Mouse (Mus musculus): ENCODE data around the gene Arhgef15. TPM values are rescaled to one million over a fixed set of nuclear protein-coding genes. Genes with fewer than 3 reads are reported as not detected.
"Not testable (repeated sequence)": the region's sequence is repeated elsewhere in the genome, so short reads cannot be mapped to it uniquely, and the experiment has no call there.

Arhgef15 gene
- polyA plus RNA-seq, 1 experiment from 2014 or later, result 27.3 TPM

DNA sequence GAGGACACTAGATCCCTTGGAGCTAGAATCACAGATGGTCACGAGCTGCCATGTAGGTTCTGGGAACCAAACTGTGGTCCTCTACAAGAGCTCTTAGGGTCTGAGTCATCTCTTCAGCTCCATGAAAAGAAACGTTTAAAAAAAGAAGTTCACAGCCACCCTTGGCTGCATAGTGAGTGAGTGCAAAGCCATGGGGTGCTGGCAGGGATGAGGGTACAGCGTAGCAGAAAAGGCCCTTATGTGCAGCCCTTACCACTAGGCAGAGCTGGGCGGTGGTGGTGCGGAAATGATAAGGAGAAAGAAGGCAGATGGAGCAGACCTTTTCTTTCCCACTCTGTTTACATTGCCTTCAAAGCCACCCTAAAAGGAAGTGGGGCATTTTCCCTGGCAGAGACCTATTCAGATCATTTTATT is 22.0 kb upstream of the Arhgef15 start:
- no peak overlapping the region for H3K27ac ChIP-seq (replicated peaks)
- H3K9me3 ChIP-seq (replicated peaks), result no peaks in the 10 kb centered on the region
- H3K4me3 ChIP-seq (replicated peaks), result no peak overlapping the region
- H3K4me2 ChIP-seq, result no peak overlapping the region
- no peaks in the 10 kb centered on the region for H3K36me3 ChIP-seq
- no peak overlapping the region for H3K9ac ChIP-seq (replicated peaks)
- no peaks in the 10 kb centered on the region for H3K27me3 ChIP-seq (replicated peaks)
- ATAC-seq (ENCODE audit: low FRiP score), result no peak
- whole genome bisulfite sequencing, result 72% methylated on average over 5 of the region's 5 CpGs
- H3K4me1 ChIP-seq, result no peaks in the 10 kb centered on the region

DNA sequence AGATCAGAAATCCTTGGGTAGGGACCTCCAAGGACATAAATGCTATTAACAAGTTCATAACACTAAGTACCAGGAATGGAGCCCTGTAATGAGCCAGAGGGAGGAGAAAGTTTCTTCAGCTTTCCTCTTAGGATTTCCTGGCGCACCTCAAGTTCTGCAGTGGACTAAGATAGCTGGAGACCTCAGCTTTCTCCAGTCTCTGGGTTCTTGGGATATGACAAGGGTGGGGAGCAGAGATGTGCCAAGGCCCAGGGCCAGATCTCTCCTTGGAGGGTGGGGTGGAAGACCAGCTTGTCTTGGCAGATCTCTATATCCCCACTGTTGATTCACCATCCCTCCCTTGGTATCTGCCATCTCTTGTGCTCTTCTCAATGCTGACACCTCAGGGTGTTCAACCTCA is 18.3 kb upstream of the Arhgef15 start:
- Histone ChIP-seq H3K4me1 (peaks cover 11% of the 10 kb centered on the region), H3K27me3 (replicated peaks) (no peaks in the 10 kb centered on the region), H3K9me3 (replicated peaks) (no peaks in the 10 kb centered on the region), H3K9ac (replicated peaks) (no peak overlapping the region), H3K4me2 (no peak overlapping the region), H3K4me3 (replicated peaks) (no peak overlapping the region), H3K27ac (replicated peaks) (no peak overlapping the region), H3K36me3 (no peaks in the 10 kb centered on the region)
- WGBS, result 91% methylated on average over 1 of the region's 1 CpGs
- no peak for ATAC-seq (ENCODE audit: low FRiP score)

DNA sequence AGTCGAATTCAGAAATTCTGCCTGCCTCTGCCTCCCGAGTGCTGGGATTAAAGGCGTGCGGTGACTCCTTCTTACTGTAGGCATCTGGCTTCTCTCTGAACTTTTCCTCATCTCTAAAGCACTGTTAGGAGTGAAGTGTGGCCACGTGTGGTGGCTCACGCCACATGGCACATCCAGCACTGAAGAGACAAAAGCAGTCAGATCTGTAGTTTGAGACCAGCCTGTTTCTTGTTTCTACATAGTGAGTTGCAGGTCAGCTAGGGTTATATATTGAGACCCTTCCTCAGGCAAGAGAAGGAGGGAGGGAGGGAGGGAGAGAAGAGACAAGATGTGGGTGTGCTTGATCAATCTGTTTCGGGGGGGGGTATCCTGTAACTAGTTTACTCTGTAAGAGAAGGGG is 17.8 kb upstream of the Arhgef15 start, which contains the start of gene Rangrf:
TSS of gene Rangrf (minus strand) at position 101 of the 400 bp plus-strand sequence.
- H3K27me3 ChIP-seq (replicated peaks), result no peaks in the 10 kb centered on the region
- WGBS, result 81% methylated on average over 7 of the region's 7 CpGs
- no peaks in the 10 kb centered on the region for H3K9me3 ChIP-seq (replicated peaks)
- H3K4me1 ChIP-seq, result peaks cover 11% of the 10 kb centered on the region
- no peaks in the 10 kb centered on the region for H3K36me3 ChIP-seq
- peak within 1 kb of the TSS; percentile 72 for H3K4me2 ChIP-seq
- peak within 1 kb of the TSS; percentile 46 for H3K4me3 ChIP-seq (replicated peaks)
- H3K9ac ChIP-seq (replicated peaks), result 0 out of 2 replicates have a peak within 1 kb of the TSS, but pooled peaks have one; percentile 29
- no peak for ATAC-seq (ENCODE audit: low FRiP score)
- H3K27ac ChIP-seq (replicated peaks), result no peak within 1 kb of the TSS

DNA sequence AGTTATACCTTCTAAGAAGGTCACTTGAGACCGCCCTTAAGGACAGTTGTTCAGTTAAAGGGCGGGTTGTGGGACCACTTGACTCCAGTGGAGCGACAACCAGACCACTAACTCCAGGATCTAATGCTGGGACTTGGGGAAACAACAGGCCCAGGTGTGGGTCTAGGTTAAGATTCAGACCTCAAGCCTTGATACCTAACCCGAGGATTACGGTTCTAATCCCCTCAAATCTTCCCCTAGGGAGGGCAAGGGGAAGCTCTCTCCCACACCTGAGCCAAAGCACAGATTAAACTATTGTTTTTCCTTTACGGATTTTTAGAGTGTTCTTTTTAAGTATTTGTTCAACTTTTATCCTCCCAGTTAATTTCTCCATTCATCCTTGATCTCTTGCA is 16.8 kb upstream of the Arhgef15 start:
- Histone ChIP-seq H3K27ac (replicated peaks) (no peak overlapping the region), H3K36me3 (no peaks in the 10 kb centered on the region), H3K9ac (replicated peaks) (0 out of 2 replicates have a peak overlapping the region, but pooled peaks have one; percentile 29), H3K4me2 (peak overlapping the region; percentile 72), H3K27me3 (replicated peaks) (no peaks in the 10 kb centered on the region; the same call in 1 of the 2 replicates), H3K4me3 (replicated peaks) (peak overlapping the region; percentile 46), H3K4me1 (peaks cover 11% of the 10 kb centered on the region), H3K9me3 (replicated peaks) (no peaks in the 10 kb centered on the region)
- ATAC-seq (ENCODE audit: low FRiP score), result no peak
- WGBS, result 37% methylated on average over 6 of the region's 6 CpGs

DNA sequence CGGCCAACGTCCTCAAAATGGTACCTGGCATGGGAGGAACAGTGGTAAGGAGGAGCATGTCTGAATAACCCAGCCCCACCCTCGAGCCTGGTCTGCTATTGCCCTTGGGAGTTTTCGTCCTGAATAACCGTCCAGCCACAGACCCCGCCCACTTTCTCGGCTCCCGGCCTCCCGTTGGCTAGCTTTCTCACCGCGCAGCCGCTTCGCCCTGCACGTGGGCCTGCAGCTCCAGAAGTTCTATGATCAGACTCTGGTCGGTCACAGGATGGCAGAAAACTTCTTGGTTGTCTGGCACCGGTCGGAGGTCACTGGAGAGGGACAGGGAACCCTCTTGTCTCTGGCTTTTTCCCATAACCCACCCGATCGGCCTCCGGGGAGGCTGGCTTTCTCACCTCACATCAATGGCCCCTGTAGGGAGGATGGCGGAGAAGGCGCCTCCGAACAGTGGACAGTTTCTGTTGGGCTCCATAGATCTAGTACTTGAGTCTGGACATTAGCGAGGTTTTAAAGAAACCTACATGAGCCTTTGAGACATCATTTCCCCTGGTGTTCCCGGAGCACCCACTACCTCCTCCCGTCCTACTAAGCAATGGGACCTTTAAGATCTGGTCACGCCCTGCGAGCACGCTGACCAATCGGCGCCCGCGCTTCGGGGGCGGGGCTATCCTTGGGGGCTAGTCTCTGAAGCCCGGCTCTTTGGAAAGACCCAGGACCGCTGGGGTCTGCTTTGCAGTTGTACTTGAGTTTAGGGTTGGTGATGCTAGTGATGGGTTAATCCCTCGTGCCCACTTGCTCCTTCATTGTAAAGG is 16.2 kb upstream of the Arhgef15 start:
- H3K27ac ChIP-seq (replicated peaks); H3K36me3 ChIP-seq; H3K27me3 ChIP-seq (replicated peaks); H3K9me3 ChIP-seq (replicated peaks): not testable (repeated sequence)
- peak overlapping the region; percentile 29 for H3K9ac ChIP-seq (replicated peaks)
- WGBS, result under 1% methylated on average over 38 of the region's 38 CpGs
- H3K4me2 ChIP-seq, result peak overlapping the region; percentile 72
- peak; percentile 90 for ATAC-seq (ENCODE audit: low FRiP score)
- peak overlapping the region; percentile 46 for H3K4me3 ChIP-seq (replicated peaks)
- peaks cover 17% of the 10 kb centered on the region for H3K4me1 ChIP-seq

DNA sequence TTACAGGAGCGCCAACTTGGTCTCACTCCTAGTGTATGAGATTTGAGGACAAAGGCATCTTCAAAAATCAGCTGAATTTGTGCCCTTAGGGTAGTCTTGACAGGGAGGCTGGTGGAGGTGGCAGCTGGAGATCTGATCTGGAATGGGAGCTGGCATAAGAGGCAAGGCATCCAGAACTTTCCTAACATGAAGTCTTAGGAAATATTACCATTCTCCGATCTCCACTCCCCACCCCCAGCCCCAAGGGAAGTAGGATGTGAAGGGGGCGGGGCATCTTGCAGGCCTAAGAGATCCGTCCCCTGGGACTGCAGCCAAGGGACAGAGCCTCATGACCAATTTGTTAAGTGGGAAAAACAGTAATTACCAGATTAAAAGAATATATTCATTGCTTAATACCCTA is 13.0 kb upstream of the Arhgef15 start:
- Histone ChIP-seq H3K27me3 (replicated peaks) (no peaks in the 10 kb centered on the region; the same call in 1 of the 2 replicates), H3K4me2 (no peak overlapping the region), H3K4me1 (peaks cover 28% of the 10 kb centered on the region), H3K9ac (replicated peaks) (no peak overlapping the region), H3K36me3 (no peaks in the 10 kb centered on the region), H3K27ac (replicated peaks) (no peak overlapping the region), H3K9me3 (replicated peaks) (no peaks in the 10 kb centered on the region), H3K4me3 (replicated peaks) (no peak overlapping the region)
- no peak for ATAC-seq (ENCODE audit: low FRiP score)
- 78% methylated on average over 4 of the region's 4 CpGs for WGBS

DNA sequence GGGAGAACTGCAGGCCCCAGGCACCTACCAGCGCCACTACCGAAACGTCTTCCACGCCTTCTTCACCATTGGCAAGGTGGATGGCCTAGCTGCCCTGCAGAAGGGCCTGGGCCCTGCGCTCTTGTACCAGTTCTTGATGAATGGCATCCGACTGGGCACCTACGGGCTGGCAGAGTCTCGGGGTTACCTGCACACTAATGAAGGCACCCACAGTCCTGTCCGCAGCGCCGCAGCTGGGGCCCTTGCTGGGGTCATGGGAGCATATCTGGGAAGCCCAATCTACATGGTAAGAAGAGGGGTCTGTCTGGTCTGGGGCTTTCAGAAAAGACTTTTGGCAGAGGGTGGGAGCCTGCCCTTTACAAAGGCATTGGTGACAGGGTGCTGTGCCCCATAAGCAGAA is 11.5 kb upstream of the Arhgef15 start:
- Histone ChIP-seq H3K4me2 (peak overlapping the region; percentile 94), H3K4me3 (replicated peaks) (no peak overlapping the region), H3K9ac (replicated peaks) (0 out of 2 replicates have a peak overlapping the region, but pooled peaks have one; percentile 41), H3K36me3 (no peaks in the 10 kb centered on the region), H3K9me3 (replicated peaks) (no peaks in the 10 kb centered on the region), H3K27ac (replicated peaks) (no peak overlapping the region), H3K27me3 (replicated peaks) (no peaks in the 10 kb centered on the region; the same call in 1 of the 2 replicates), H3K4me1 (peaks cover 25% of the 10 kb centered on the region)
- 92% methylated on average over 11 of the region's 11 CpGs for WGBS
- no peak for ATAC-seq (ENCODE audit: low FRiP score)

DNA sequence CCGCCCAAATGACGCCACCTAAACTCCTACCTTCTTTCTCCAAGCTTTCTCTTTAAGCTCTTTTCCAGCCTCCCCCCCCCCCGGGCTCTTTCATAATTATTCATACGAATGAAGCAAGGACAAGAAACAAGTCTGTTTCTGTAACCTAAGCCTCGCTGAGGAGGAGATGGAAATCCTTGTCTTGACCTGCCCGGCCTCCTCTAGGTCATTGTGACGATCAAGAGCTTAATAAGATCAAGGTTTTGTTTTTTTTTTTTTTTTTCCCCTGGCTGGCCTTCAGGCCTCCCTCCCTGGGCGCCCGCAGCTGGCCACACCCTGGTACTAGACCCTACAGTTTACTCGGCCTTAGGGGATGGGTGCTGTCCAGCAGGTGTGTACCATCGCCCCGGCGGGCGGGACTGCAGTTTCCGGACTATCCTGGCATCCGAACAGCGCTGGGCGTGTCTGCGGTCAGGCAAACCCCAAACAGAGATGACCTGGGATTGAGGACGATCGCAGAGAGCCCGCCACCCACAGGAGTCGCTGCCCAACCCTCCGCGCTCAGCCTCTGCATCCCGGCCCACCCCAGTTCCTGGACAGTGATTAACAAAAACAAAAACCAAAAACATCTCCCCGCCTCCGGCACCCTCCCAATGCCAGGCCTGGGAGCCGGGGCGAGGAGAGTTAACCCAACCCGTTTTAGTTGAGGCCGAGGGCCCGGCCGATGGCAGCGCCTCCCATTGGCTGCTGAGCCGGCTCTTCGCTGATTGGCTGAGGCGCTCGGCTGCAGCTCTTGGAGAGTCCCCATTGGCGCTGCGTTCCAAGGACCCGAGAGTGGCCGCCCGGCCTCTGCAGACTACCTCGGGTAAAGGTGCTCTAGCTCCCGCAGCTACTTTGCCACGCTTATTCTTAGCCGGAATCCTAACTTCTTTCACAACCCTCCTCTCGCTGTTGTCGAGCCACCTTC is 10.3 kb upstream of the Arhgef15 start, which contains the start of gene Slc25a35:
TSS of gene Slc25a35 (plus strand) at position 795 of the 946 bp plus-strand sequence.
- H3K4me1 ChIP-seq, result peaks cover 17% of the 10 kb centered on the region
- no peaks in the 10 kb centered on the region; the same call in 1 of the 2 replicates for H3K27me3 ChIP-seq (replicated peaks)
- no peaks in the 10 kb centered on the region for H3K36me3 ChIP-seq
- peak within 1 kb of the TSS; percentile 78 for H3K27ac ChIP-seq (replicated peaks)
- H3K4me2 ChIP-seq, result peak within 1 kb of the TSS; percentile 94
- under 1% methylated on average over 50 of the region's 50 CpGs for WGBS
- peak within 1 kb of the TSS; percentile 77 for H3K9ac ChIP-seq (replicated peaks)
- ATAC-seq (ENCODE audit: low FRiP score), result peak; percentile 96
- no peaks in the 10 kb centered on the region for H3K9me3 ChIP-seq (replicated peaks)
- H3K4me3 ChIP-seq (replicated peaks), result peak within 1 kb of the TSS; percentile 68

DNA sequence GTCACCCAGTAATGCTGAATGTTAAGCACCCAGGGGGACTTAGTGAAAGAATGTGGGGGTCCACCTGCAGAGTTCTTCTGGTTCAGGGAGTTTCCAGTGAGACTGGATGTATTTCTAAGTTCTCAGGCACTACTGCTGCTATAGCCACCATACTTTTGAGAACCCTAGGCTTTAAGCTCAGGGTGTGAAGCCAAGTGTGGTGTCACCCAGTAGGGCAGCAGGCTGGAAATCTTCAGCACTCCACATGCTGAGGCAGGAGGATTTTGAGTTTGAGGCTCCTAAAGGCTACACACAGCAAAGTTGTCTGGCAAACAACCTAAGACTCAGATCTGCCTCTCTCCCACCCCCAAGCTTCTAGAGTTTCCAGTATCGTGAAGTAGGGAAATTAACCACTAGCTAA is 9.3 kb upstream of the Arhgef15 start:
- 50% methylated on average over 1 of the region's 1 CpGs for WGBS
- no peaks in the 10 kb centered on the region for H3K9me3 ChIP-seq (replicated peaks)
- ATAC-seq (ENCODE audit: low FRiP score), result no peak
- H3K4me1 ChIP-seq, result peaks cover 17% of the 10 kb centered on the region
- H3K9ac ChIP-seq (replicated peaks), result no peak overlapping the region
- H3K4me2 ChIP-seq, result no peak overlapping the region; the same call in 1 of the 2 replicates
- no peaks in the 10 kb centered on the region for H3K36me3 ChIP-seq
- 0 out of 2 replicates have a peak overlapping the region, but pooled peaks have one; percentile 68 for H3K4me3 ChIP-seq (replicated peaks)
- H3K27me3 ChIP-seq (replicated peaks), result no peaks in the 10 kb centered on the region; the same call in 1 of the 2 replicates
- H3K27ac ChIP-seq (replicated peaks), result no peak overlapping the region

DNA sequence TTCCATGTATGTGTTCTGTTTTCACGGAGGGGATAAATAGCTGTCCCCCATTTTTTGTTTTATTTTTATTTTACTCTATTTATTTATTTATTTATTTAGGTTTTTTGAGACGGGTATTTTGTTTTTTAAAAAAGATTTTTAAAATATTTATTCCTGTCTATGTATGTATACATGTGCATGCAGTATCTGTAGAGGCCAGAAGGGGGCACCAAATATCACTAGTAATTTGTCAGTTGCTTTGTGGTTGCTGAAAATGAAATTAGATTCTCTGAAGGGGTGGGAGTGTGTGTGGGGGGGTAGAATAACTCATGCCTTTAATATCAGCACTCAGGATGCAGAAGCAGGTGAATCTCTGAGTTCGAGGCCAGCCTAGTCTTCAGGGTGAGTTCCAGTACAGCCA is 8.6 kb upstream of the Arhgef15 start:
- H3K36me3 ChIP-seq, result no peaks in the 10 kb centered on the region
- 36% methylated on average over 3 of the region's 3 CpGs for WGBS
- H3K4me3 ChIP-seq (replicated peaks), result no peak overlapping the region
- H3K4me2 ChIP-seq, result no peak overlapping the region
- H3K27ac ChIP-seq (replicated peaks), result no peak overlapping the region
- no peak for ATAC-seq (ENCODE audit: low FRiP score)
- no peaks in the 10 kb centered on the region for H3K9me3 ChIP-seq (replicated peaks)
- H3K27me3 ChIP-seq (replicated peaks), result no peaks in the 10 kb centered on the region; the same call in 1 of the 2 replicates
- peaks cover 17% of the 10 kb centered on the region for H3K4me1 ChIP-seq
- H3K9ac ChIP-seq (replicated peaks), result no peak overlapping the region

DNA sequence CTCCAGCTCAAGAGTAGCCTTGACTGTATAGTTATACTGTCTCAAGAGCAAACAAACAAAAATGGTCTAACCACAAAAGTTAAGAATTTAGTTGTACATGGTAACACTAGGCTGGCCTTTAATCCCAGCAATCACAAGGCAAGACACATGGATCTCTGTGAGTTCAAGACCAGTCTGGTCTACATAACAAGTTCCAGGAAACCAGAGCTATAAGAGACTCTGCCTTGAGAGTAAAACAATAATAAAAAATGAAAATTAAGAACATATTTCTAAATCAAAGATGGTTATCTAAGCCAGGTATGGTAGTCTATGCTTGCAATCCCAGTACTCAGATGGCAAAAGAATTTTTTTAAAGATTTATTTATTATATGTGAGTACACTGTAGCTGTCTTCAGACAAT is 7.8 kb upstream of the Arhgef15 start:
- Histone ChIP-seq H3K4me3 (replicated peaks) (no peak overlapping the region), H3K27ac (replicated peaks) (no peak overlapping the region), H3K9me3 (replicated peaks) (no peaks in the 10 kb centered on the region), H3K9ac (replicated peaks) (no peak overlapping the region), H3K4me2 (no peak overlapping the region), H3K27me3 (replicated peaks) (no peaks in the 10 kb centered on the region; the same call in 1 of the 2 replicates), H3K4me1 (peaks cover 17% of the 10 kb centered on the region), H3K36me3 (no peaks in the 10 kb centered on the region)
- no peak for ATAC-seq (ENCODE audit: low FRiP score)

Measured in neural tube, embryonic 15.5 days (tissue).